Mouse (Mus musculus) mesoderm, embryonic 11.5 days (tissue): ENCODE measurements around the gene Morc3.
"Not testable (repeated sequence)": the region's sequence is repeated elsewhere in the genome, so short reads cannot be mapped to it uniquely, and the experiment has no call there.

Source experiments
- DNase-seq: peaks from one replicate; pipeline ENCODE4 v3.0.0-alpha.2; 2012; ENCODE audit warnings: low read depth, low spot score

The Morc3 gene

DNA sequence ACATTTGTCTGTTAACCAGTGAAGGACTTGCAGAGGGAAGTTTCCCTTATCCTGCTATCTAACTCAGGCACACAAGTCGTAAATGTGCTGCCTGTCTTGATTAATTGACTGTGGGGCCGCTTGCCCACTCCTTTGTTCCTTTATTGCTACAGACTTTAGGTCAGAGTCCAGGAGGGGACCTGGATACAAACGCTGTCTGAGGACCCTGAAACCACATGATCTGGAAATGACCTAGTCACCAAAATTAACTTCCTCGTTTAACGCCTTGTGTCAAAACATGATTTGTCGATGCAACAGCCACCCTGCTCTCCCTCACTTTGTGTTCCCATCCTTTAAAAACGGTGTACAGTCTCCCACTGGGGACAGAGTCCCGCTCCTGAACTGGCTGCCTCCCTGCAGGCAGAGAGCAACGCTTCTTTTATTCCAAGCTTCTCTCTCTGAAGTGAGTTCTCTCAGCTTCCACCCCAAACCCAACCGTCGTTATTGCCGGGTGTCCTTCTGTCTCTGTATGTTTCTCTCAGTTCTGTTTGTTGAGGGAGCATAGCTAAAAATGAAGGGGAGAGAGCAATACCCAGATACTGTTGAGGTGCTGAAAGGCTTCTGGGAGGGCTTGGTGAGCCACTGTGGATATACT is 13.1 kb upstream of the Morc3 start:
- DNase-seq = peak; percentile 55

- DNase-seq = no peak
Measured at GRCm38 (mm10) chr16:93819325-93819696, 12.6 kb upstream of the Morc3 start.

DNA sequence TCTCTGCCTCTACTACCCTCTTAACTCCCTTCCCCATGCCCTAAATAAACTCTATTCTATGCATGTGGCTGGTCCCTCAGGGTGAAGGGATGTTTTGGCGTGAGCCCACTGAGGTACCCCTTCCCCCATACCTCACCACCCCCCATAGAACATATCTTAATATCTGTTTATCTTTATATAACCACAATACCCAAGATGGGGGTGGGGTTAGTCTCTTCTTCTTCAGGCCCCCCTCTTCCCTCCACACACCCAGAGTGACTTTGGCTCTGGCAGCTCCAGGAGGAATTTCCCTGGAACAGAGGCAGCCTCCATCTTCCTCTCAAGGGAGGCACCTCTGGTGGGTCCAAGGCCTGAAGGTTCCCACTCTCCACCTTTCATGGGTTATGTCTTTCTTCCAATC is 11.9 kb upstream of the Morc3 start:
- DNase-seq = no peak

DNA sequence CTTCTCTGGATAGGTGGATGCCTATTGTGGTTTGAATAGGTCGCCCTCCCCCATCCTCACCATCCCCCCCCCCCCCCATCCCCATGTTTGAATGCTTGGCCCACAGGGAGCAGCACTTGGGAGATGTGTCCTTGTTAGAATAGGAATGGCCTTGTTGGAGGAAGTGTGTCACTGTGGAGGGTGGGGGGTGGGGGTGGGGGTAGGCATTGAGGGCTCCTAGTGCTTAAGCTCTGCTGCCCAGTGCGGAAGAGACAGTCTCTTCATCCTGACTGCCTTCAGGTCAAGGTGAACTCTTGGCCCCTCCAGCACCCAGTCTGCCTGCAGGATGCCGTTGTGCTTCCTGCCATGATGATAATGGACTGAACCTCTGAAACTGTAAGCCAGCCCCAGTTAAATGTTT is 10.2 kb upstream of the Morc3 start:
- DNase-seq = no peak

- not testable (repeated sequence) for DNase-seq
Measured at GRCm38 (mm10) chr16:93822433-93823225, 9.3 kb upstream of the Morc3 start.

- DNase-seq = no peak
Measured at GRCm38 (mm10) chr16:93824799-93825198, 7.1 kb upstream of the Morc3 start.

- no peak for DNase-seq
Measured at GRCm38 (mm10) chr16:93825463-93825862, 6.5 kb upstream of the Morc3 start.

- DNase-seq = no peak
Measured at GRCm38 (mm10) chr16:93826054-93826453, 5.9 kb upstream of the Morc3 start.

GRCm38 (mm10) chr16:93826478-93826877 is 5.4 kb upstream of the Morc3 start:
- DNase-seq = not testable (repeated sequence)

- DNase-seq = no peak
Measured at GRCm38 (mm10) chr16:93826909-93827308, 5.0 kb upstream of the Morc3 start.

DNA sequence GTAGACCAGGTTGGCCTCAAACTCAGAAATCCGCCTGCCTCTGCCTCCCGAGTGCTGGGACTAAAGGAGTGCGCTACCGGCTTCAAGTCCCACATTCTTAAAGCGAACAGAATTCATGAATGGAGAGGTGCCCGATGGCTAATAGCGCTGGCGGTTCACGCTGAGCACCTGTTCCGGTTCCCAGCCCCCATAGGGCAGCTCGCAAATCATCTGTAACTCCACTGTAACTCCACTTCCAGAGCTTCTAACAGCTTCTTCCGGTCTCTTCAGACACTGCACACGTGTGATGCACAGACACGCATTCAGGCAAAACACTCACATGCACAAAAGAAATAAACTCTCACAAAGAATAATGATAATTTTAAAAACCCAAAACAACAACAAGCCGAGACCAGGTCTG is 2.4 kb upstream of the Morc3 start:
- DNase-seq = no peak

DNA sequence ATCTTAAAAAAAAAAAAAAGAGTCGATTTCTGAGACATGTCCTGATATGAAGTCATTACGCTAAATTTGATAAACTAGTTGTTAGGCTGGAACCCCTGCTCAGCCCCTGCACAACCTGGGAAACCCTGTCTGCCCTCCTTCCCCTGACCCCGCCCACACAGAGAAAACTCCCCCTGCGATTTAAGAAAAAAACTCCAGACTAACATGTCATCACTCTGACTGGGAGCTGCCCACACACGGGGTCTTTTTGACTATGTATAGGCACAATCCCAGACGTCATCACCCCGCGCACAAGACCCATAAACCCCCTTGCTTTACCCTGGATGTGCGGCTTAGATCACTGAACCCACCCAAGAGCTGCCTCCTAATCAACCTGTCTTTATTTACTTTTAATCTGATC is 1.9 kb upstream of the Morc3 start:
- DNase-seq = no peak

- peak; percentile 58 for DNase-seq
Measured at GRCm38 (mm10) chr16:93830916-93831315, 1.0 kb upstream of the Morc3 start.

- DNase-seq = peak; percentile 58
Measured at GRCm38 (mm10) chr16:93832451-93833276, 743 bp downstream of the Morc3 start.

DNA sequence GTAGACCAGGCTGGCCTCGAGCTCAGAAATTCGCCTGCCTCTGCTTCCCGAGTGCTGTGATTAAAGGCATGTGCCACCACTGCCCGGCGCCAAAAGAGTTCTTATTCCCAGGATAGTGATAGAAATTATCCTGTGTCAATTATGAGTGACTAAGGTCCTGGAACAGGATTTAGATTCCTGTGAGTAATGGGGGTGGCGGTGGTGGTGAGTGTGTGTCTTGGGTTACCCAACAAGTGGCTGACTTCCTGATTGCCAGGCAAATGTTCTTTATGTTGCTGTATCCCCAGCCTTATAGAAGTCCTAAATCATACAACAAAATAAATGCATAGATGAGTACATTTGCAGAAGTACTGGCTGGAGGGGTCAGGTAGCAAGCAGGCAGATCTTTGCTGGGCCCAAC is 1.6 kb downstream of the Morc3 start:
- DNase-seq = no peak

GRCm38 (mm10) chr16:93834076-93834475 is 2.2 kb downstream of the Morc3 start:
- DNase-seq = no peak

- DNase-seq = no peak
Measured at GRCm38 (mm10) chr16:93839049-93839448, 7.1 kb downstream of the Morc3 start.

GRCm38 (mm10) chr16:93850527-93850926 is 18.6 kb downstream of the Morc3 start:
- DNase-seq = no peak

DNA sequence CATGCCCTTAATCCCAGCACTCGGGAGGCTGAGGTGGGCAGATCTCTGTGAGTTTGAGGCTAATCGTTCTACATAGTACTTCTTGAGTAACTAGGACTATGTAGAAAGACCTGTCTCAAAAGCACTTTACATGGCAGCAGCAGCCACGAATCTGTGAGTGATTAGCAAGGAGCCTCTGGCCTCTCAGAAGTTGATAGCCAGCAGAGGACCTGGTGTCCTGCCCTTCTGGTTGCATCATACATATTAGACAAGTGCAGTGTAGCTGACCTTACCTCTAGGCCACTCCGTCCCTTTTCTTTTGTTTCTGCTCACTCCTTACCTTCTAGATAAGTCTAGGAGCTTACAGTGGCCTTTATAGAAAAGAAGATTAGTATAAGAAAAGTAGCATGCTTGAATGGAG is 28.0 kb downstream of the Morc3 start:
- no peak for DNase-seq

DNA sequence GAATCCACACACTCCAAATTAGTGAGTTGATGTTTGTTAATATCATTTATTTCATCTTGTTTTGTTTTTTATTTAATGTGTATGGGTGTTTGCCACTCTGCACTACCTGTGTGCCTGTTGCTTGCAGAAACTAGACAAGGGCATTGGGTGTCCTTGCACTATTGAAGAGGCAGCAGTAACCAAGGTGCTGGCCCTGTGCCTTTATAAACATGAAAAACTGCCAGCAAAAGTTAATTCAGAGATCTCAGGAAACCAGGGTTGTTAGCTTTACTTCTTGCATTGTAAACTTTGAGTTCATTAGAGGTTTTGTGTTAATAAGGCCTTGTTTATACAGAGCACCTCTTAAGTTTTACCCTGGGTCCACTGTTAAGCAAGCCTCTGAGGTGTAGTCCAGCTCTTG is 28.8 kb downstream of the Morc3 start:
- DNase-seq = no peak

DNA sequence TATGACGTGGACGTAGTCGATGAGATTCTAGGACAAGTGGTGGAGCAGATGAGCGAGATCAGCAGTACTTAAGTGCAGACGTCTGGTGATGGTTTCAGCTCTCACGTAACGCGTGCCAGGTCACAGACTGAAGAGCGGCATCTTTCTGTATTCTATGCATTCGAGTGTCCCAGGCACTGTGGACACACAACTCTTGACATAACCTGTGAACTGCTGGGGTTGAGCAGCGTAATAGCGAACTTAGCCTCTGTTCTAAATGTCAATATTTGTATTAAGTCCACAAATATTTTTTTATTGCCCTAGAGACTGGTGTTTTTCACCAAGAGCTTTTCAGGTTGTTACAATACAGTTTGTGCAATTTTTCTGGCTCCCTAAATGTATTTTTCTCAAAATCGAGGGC is 42.9 kb downstream of the Morc3 start:
- no peak for DNase-seq

DNA sequence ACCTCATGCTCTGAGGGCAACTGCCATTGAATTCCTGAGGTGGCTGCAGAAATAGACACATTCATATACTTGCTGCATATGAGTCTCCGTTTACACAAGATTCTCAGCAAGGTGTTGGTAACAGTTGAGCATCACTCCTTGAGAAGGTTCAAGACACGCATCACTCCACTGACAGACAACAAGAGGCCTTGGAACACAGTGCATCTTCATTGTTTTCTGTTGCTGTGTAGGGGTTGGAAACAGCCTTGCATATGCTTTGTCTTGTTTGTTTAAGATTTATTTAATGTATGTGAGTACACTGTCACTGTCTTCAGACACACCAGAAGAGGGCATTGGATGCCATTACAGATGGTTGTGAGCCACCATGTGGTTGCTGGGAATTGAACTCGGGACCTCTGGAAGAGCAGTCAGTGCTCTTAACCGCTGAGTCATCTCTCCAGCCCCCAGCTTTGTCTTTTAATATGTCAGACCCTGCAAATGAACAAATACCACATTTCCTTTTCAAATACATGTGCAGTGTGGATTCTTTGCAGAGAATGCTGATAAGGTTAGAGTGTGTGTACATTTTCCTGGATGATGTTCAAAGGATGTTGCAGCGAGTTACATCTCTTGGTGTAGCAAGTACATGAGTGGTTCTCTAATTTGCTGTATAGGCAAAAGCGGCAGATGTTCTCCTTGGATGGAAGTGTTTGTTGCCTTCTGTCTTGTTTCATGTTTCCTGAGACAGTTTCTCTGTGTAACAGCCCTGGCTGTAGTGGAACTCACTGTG is 45.9 kb downstream of the Morc3 start:
- DNase-seq = no peak
